Mouse (Mus musculus) liver, adult 2 months (tissue): ENCODE data around the gene Map6.

Source experiments
- CTCF ChIP-seq: fragments of 200-500 bp; IDR thresholded peaks from 2 replicates; pipeline ENCODE4 v1.5.1; 2011; ENCODE audit warnings: low read depth, low read length, control low read depth
- POLR2A ChIP-seq: fragments of 200-500 bp; IDR thresholded peaks from 2 replicates; pipeline ENCODE4 v1.6.1; 2011; ENCODE audit warnings: low read length, control low read depth; ENCODE audit not compliant: insufficient read depth; ENCODE audit errors: extremely low read depth

DNA sequence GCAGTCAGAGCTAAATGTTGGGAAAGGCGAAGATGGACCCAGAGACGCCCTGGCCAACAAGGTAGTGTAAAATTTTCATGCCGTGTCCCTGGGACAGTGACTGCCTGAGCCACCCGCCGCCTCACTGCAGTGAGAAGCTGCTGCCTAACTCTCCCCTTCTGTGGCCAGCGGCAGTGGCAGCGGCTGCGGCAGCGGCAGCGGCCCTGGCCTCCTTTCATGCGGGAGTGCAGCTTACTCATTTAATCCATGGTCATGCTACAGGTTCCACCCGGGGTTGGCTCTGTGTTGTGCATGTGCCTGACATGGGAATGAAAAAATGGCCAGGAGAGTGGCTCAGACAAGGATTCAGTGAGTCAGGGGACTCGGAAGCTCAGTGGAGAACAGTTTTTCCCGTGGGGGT lies 53.3 kb downstream of the Map6 start:
- no peak for TF ChIP-seq CTCF
- TF ChIP-seq POLR2A, result no peak
